Mouse (Mus musculus) stomach, embryonic 14.5 days (tissue): ENCODE measurements around the gene Rxfp2. TPM values are rescaled to one million over a fixed set of nuclear protein-coding genes. Genes with fewer than 3 reads are reported as not detected.

Experiments
- polyA plus RNA-seq: library from polyadenylated mRNA; unstranded; fragments of >200 nt; fragmentation: Nextera tagmentation; extraction: Ambion mirVana; gene quantifications from 2 replicates; pipeline ENCODE4 v1.2.1, GENCODE M21; 2014

Gene Rxfp2
- polyA plus RNA-seq, 1 experiment from 2014 or later = 0.69 TPM

Other genes with a start within 250 kb of the Rxfp2 start
- gene Fry, start 100.0 kb downstream of the Rxfp2 start, polyA plus RNA-seq = 14.1 and 15.2 TPM in 2 replicates